Mouse (Mus musculus) activated CD4-positive, CD25-positive, alpha-beta regulatory T cell, adult 4 months (primary cell): ENCODE data around the gene Ntrk1. TPM values are rescaled to one million over a fixed set of nuclear protein-coding genes. Genes with fewer than 3 reads are reported as not detected.
A peak's percentile ranks its signal among the peaks of the same experiment; 100 is the strongest.

ENCODE experiments used
- ATAC-seq: one replicate; pipeline ENCODE4 v1.8.0; 2017
- polyA plus RNA-seq, 2 experiments: library from polyadenylated mRNA; unstranded; fragments of 100-300 nt; shearing (Covaris generic); gene quantifications; one replicate each; pipeline ENCODE4 v1.2.1; 2017

The Ntrk1 gene
- polyA plus RNA-seq, 2 experiments from 2014 or later = not detected

GRCm38 (mm10) chr3:87749036-87749435 is 45.9 kb downstream of the Ntrk1 start:
- ATAC-seq = peak; percentile 58

GRCm38 (mm10) chr3:87748431-87748830 is 46.5 kb downstream of the Ntrk1 start, which contains the start of gene Lrrc71:
Lrrc71 (minus strand) TSS chr3:87748625.
- ATAC-seq = no peak

GRCm38 (mm10) chr3:87745036-87745659 is 49.8 kb downstream of the Ntrk1 start:
- ATAC-seq = no peak

GRCm38 (mm10) chr3:87743927-87744326 is 51.0 kb downstream of the Ntrk1 start:
- peak; percentile 46 for ATAC-seq

GRCm38 (mm10) chr3:87742735-87743134 is 52.2 kb downstream of the Ntrk1 start:
- peak; percentile 50 for ATAC-seq

- no peak for ATAC-seq
Observed at GRCm38 (mm10) chr3:87742013-87742412, 52.9 kb downstream of the Ntrk1 start.

GRCm38 (mm10) chr3:87738906-87739305 is 56.1 kb downstream of the Ntrk1 start:
- ATAC-seq = no peak

- ATAC-seq = no peak
Observed at GRCm38 (mm10) chr3:87735335-87735734, 59.6 kb downstream of the Ntrk1 start.

- no peak for ATAC-seq
Observed at GRCm38 (mm10) chr3:87733984-87734761, 60.8 kb downstream of the Ntrk1 start.

GRCm38 (mm10) chr3:87733098-87733497 is 61.9 kb downstream of the Ntrk1 start:
- no peak for ATAC-seq

GRCm38 (mm10) chr3:87728696-87729095 is 66.3 kb downstream of the Ntrk1 start:
- no peak for ATAC-seq

Other genes starting within 250 kb of the Ntrk1 start
- gene Arhgef11, start 177.6 kb downstream of the Ntrk1 start, polyA plus RNA-seq = 1 to 10 TPM; 4.0 to 4.7 TPM
- under 1 TPM; 0.41 to 0.50 TPM for gene Lrrc71, start 46.5 kb downstream of the Ntrk1 start, polyA plus RNA-seq
- under 1 TPM; 0.28 to 0.61 TPM for gene Insrr, start 1.8 kb upstream of the Ntrk1 start, polyA plus RNA-seq
- 10 to 100 TPM; 49.6 to 67.4 TPM for gene Pear1, start 29.1 kb upstream of the Ntrk1 start, polyA plus RNA-seq
- 100 to 1,000 TPM; 203 to 239 TPM for gene Sh2d2a, start 51.6 kb upstream of the Ntrk1 start, polyA plus RNA-seq
- 1 to 10 TPM; 4.5 TPM for gene Prcc, start 90.4 kb upstream of the Ntrk1 start, polyA plus RNA-seq
- gene Hdgf, start 111.2 kb upstream of the Ntrk1 start, polyA plus RNA-seq = 10 to 100 TPM; 45.5 to 51.5 TPM
- gene Mrpl24, start 124.3 kb upstream of the Ntrk1 start, polyA plus RNA-seq = 100 to 1,000 TPM; 158 to 159 TPM
- gene Isg20l2, start 135.2 kb upstream of the Ntrk1 start, polyA plus RNA-seq = 10 to 100 TPM; 17.8 to 18.5 TPM
- gene Rrnad1, start 135.6 kb upstream of the Ntrk1 start, polyA plus RNA-seq = 10 to 100 TPM; 16.3 to 19.7 TPM
- gene Crabp2, start 153.5 kb upstream of the Ntrk1 start, polyA plus RNA-seq = not detected
- gene Nes, start 175.9 kb upstream of the Ntrk1 start, polyA plus RNA-seq = not detected
- gene Bcan, start 205.1 kb upstream of the Ntrk1 start, polyA plus RNA-seq = not detected
- not detected for gene Hapln2, start 232.4 kb upstream of the Ntrk1 start, polyA plus RNA-seq
- 10 to 100 TPM; 25.3 to 33.4 TPM for gene Gpatch4, start 247.9 kb upstream of the Ntrk1 start, polyA plus RNA-seq